Mouse (Mus musculus) cortical plate, adult 2 months (tissue): ENCODE data around the gene Dip2a.

ENCODE experiments used
- CTCF ChIP-seq: fragments of 200-500 bp; IDR thresholded peaks from 2 replicates; pipeline ENCODE4 v1.5.1; 2011; ENCODE audit warnings: mild to moderate bottlenecking, control low read depth, low read length; ENCODE audit not compliant: insufficient read depth; ENCODE audit errors: extremely low read depth
- POLR2A ChIP-seq: fragments of 200-500 bp; IDR thresholded peaks from 2 replicates; pipeline ENCODE4 v1.6.1; 2011; ENCODE audit warnings: mild to moderate bottlenecking, low read length, control low read depth; ENCODE audit not compliant: insufficient read depth; ENCODE audit errors: extremely low read depth

DNA sequence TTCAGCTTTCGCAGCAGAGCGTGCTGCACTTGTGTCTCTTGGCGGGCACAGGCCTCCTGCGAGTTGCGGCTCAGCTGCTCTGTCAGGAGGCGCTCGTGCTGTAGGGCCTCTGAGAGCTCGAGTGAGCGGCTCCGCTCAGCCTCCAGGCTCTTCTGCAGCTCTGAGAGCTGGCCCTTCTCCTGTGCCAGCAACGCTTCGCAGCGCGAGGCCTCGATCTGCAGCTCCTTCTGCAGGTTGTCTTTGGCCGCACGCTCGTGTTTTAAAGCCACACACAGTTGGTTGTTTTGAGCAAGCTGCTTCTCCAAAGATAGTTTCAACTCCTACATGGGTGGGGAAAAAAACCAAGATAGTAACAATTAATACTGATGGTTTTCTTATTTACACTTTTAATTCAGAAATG, 29.9 kb upstream of the Dip2a start:
- TF ChIP-seq CTCF = no peak
- no peak for TF ChIP-seq POLR2A
